Mouse (Mus musculus): ENCODE data around the gene Fndc3b.

DNA sequence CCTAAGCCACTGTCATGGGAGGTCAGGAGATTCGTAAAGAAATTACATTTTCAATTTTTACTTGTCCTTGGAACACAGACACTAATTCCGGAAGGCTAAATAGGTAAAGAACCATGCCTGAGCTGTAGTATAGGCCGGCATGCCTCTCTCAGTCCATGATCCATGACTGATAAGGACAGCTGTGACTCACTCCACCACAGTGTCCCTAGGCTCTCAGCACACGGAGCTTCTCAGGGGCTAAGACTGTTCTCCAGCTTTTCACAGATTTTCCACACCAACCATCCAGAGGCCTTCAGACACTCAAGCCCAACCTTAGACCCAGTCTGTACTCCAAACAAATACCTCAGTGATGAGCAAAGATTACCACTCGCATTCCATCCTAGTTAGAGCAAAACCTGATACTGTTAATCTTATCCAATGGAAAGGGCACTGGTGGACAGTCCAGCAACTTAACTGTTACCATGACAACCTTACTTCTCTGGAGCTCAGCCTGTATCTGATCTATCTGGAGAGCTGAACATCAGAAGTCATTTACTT is 7.8 kb upstream of the Fndc3b start:
- TF ChIP-seq GATA1 (IDR thresholded peaks at IDR 0.05; ENCODE audit: low read length) (no peak), TAL1 (IDR thresholded peaks at IDR 0.05; ENCODE audit: low read length) (no peak)
